Mouse (Mus musculus): ENCODE results near the gene Lgr6. TPM values are rescaled to one million over a fixed set of nuclear protein-coding genes. Genes with fewer than 3 reads are reported as not detected.

Gene Lgr6
- polyA plus RNA-seq, 1 experiment from 2014 or later, result 1.2 TPM

- H3K4me1 ChIP-seq (ENCODE audit: control insufficient read depth, insufficient read depth, low read length), result no peaks in the 10 kb centered on the region
- H3K36me3 ChIP-seq (ENCODE audit: control insufficient read depth, insufficient read depth, low read length), result no peaks in the 10 kb centered on the region
- no peak overlapping the region for H3K27ac ChIP-seq (ENCODE audit: low read length)
- ATAC-seq (ENCODE audit: insufficient read depth, low FRiP score), result no peak
- H3K4me3 ChIP-seq (replicated peaks; ENCODE audit: low read length), result no peak overlapping the region
- H3K9me3 ChIP-seq (replicated peaks; ENCODE audit: control insufficient read depth, low read length), result no peaks in the 10 kb centered on the region
- H3K9ac ChIP-seq (ENCODE audit: low read length), result 0 out of 2 replicates have a peak overlapping the region, but pooled peaks have one; percentile 21
- no peaks in the 10 kb centered on the region; the same call in 1 of the 2 replicates for H3K27me3 ChIP-seq (ENCODE audit: control insufficient read depth, insufficient read depth, low read length)
- no peak overlapping the region for H3K4me2 ChIP-seq (ENCODE audit: low read depth, low read length)
- WGBS, result 30% methylated on average over 8 of the region's 8 CpGs
Observed at GRCm38 (mm10) chr1:134992046-134992645, 112.9 kb downstream of the Lgr6 start.

- H3K4me1 ChIP-seq (ENCODE audit: control insufficient read depth, insufficient read depth, low read length), result no peaks in the 10 kb centered on the region
- no peak overlapping the region for H3K4me3 ChIP-seq (replicated peaks; ENCODE audit: low read length)
- no peaks in the 10 kb centered on the region for H3K9me3 ChIP-seq (replicated peaks; ENCODE audit: control insufficient read depth, low read length)
- H3K4me2 ChIP-seq (ENCODE audit: low read depth, low read length), result no peak overlapping the region
- no peak for ATAC-seq (ENCODE audit: insufficient read depth, low FRiP score)
- H3K9ac ChIP-seq (ENCODE audit: low read length), result no peak overlapping the region
- WGBS, result 8% methylated on average over 7 of the region's 7 CpGs
- H3K27ac ChIP-seq (ENCODE audit: low read length), result no peak overlapping the region
- no peaks in the 10 kb centered on the region for H3K36me3 ChIP-seq (ENCODE audit: control insufficient read depth, insufficient read depth, low read length)
- no peaks in the 10 kb centered on the region; the same call in 1 of the 2 replicates for H3K27me3 ChIP-seq (ENCODE audit: control insufficient read depth, insufficient read depth, low read length)
Observed at GRCm38 (mm10) chr1:134989372-134989771, 115.7 kb downstream of the Lgr6 start.

GRCm38 (mm10) chr1:134987962-134988341, 117.1 kb downstream of the Lgr6 start:
- WGBS, result 10% methylated on average over 14 of the region's 14 CpGs
- Histone ChIP-seq H3K4me1 (ENCODE audit: control insufficient read depth, insufficient read depth, low read length) (no peaks in the 10 kb centered on the region), H3K9ac (ENCODE audit: low read length) (peak overlapping the region; percentile 63), H3K27ac (ENCODE audit: low read length) (no peak overlapping the region), H3K27me3 (ENCODE audit: control insufficient read depth, insufficient read depth, low read length) (no peaks in the 10 kb centered on the region), H3K4me2 (ENCODE audit: low read depth, low read length) (peak overlapping the region; percentile 85), H3K4me3 (replicated peaks; ENCODE audit: low read length) (peak overlapping the region; percentile 42), H3K9me3 (replicated peaks; ENCODE audit: control insufficient read depth, low read length) (no peaks in the 10 kb centered on the region), H3K36me3 (ENCODE audit: control insufficient read depth, insufficient read depth, low read length) (no peaks in the 10 kb centered on the region)
- no peak for ATAC-seq (ENCODE audit: insufficient read depth, low FRiP score)

GRCm38 (mm10) chr1:134987173-134987961, 117.7 kb downstream of the Lgr6 start:
- Histone ChIP-seq H3K9me3 (replicated peaks; ENCODE audit: control insufficient read depth, low read length) (no peaks in the 10 kb centered on the region), H3K9ac (ENCODE audit: low read length) (peak overlapping the region; percentile 63), H3K36me3 (ENCODE audit: control insufficient read depth, insufficient read depth, low read length) (no peaks in the 10 kb centered on the region), H3K4me2 (ENCODE audit: low read depth, low read length) (peak overlapping the region; percentile 85), H3K4me1 (ENCODE audit: control insufficient read depth, insufficient read depth, low read length) (no peaks in the 10 kb centered on the region), H3K27me3 (ENCODE audit: control insufficient read depth, insufficient read depth, low read length) (no peaks in the 10 kb centered on the region), H3K4me3 (replicated peaks; ENCODE audit: low read length) (peak overlapping the region; percentile 42), H3K27ac (ENCODE audit: low read length) (no peak overlapping the region)
- 29% methylated on average over 48 of the region's 48 CpGs for WGBS
- peak; percentile 55; the same call in 1 of the 2 replicates for ATAC-seq (ENCODE audit: insufficient read depth, low FRiP score)

- no peaks in the 10 kb centered on the region for H3K4me1 ChIP-seq (ENCODE audit: control insufficient read depth, insufficient read depth, low read length)
- no peak for ATAC-seq (ENCODE audit: insufficient read depth, low FRiP score)
- H3K9me3 ChIP-seq (replicated peaks; ENCODE audit: control insufficient read depth, low read length), result no peaks in the 10 kb centered on the region
- no peak overlapping the region for H3K27ac ChIP-seq (ENCODE audit: low read length)
- no peaks in the 10 kb centered on the region for H3K27me3 ChIP-seq (ENCODE audit: control insufficient read depth, insufficient read depth, low read length)
- no peak overlapping the region for H3K4me2 ChIP-seq (ENCODE audit: low read depth, low read length)
- no peak overlapping the region for H3K9ac ChIP-seq (ENCODE audit: low read length)
- H3K36me3 ChIP-seq (ENCODE audit: control insufficient read depth, insufficient read depth, low read length), result peaks cover 9% of the 10 kb centered on the region; the same call in 1 of the 2 replicates
- no peak overlapping the region for H3K4me3 ChIP-seq (replicated peaks; ENCODE audit: low read length)
- whole genome bisulfite sequencing, result 67% methylated on average over 1 of the region's 1 CpGs
Observed at GRCm38 (mm10) chr1:134972920-134973319, 132.2 kb downstream of the Lgr6 start.

GRCm38 (mm10) chr1:134965430-134965829, 139.6 kb downstream of the Lgr6 start:
- ATAC-seq (ENCODE audit: insufficient read depth, low FRiP score), result no peak
- Histone ChIP-seq H3K4me2 (ENCODE audit: low read depth, low read length) (no peak overlapping the region), H3K27ac (ENCODE audit: low read length) (no peak overlapping the region), H3K4me3 (replicated peaks; ENCODE audit: low read length) (no peak overlapping the region), H3K9me3 (replicated peaks; ENCODE audit: control insufficient read depth, low read length) (no peaks in the 10 kb centered on the region), H3K9ac (ENCODE audit: low read length) (no peak overlapping the region), H3K36me3 (ENCODE audit: control insufficient read depth, insufficient read depth, low read length) (peaks cover 9% of the 10 kb centered on the region; the same call in 1 of the 2 replicates), H3K27me3 (ENCODE audit: control insufficient read depth, insufficient read depth, low read length) (no peaks in the 10 kb centered on the region), H3K4me1 (ENCODE audit: control insufficient read depth, insufficient read depth, low read length) (peaks cover 15% of the 10 kb centered on the region)
- WGBS, result 95% methylated on average over 2 of the region's 2 CpGs

GRCm38 (mm10) chr1:134962821-134963220, 142.3 kb downstream of the Lgr6 start:
- no peaks in the 10 kb centered on the region for H3K9me3 ChIP-seq (replicated peaks; ENCODE audit: control insufficient read depth, low read length)
- H3K36me3 ChIP-seq (ENCODE audit: control insufficient read depth, insufficient read depth, low read length), result no peaks in the 10 kb centered on the region
- 2% methylated on average over 11 of the region's 11 CpGs for WGBS
- H3K27ac ChIP-seq (ENCODE audit: low read length), result peak overlapping the region; percentile 34; the same call in 1 of the 2 replicates
- H3K4me3 ChIP-seq (replicated peaks; ENCODE audit: low read length), result peak overlapping the region; percentile 84
- H3K9ac ChIP-seq (ENCODE audit: low read length), result peak overlapping the region; percentile 79
- peaks cover 15% of the 10 kb centered on the region for H3K4me1 ChIP-seq (ENCODE audit: control insufficient read depth, insufficient read depth, low read length)
- peak overlapping the region; percentile 82 for H3K4me2 ChIP-seq (ENCODE audit: low read depth, low read length)
- no peaks in the 10 kb centered on the region for H3K27me3 ChIP-seq (ENCODE audit: control insufficient read depth, insufficient read depth, low read length)
- peak; percentile 69; the same call in 1 of the 2 replicates for ATAC-seq (ENCODE audit: insufficient read depth, low FRiP score)

- Histone ChIP-seq H3K9ac (ENCODE audit: low read length) (peak within 1 kb of the TSS; percentile 79), H3K4me1 (ENCODE audit: control insufficient read depth, insufficient read depth, low read length) (peaks cover 15% of the 10 kb centered on the region), H3K27me3 (ENCODE audit: control insufficient read depth, insufficient read depth, low read length) (no peaks in the 10 kb centered on the region), H3K4me3 (replicated peaks; ENCODE audit: low read length) (peak within 1 kb of the TSS; percentile 84), H3K4me2 (ENCODE audit: low read depth, low read length) (peak within 1 kb of the TSS; percentile 82), H3K36me3 (ENCODE audit: control insufficient read depth, insufficient read depth, low read length) (no peaks in the 10 kb centered on the region), H3K27ac (ENCODE audit: low read length) (peak within 1 kb of the TSS; percentile 34; the same call in 1 of the 2 replicates), H3K9me3 (replicated peaks; ENCODE audit: control insufficient read depth, low read length) (no peaks in the 10 kb centered on the region)
- peak; percentile 100 for ATAC-seq (ENCODE audit: insufficient read depth, low FRiP score)
- 2% methylated on average over 50 of the region's 50 CpGs for WGBS
Observed at GRCm38 (mm10) chr1:134962053-134962803, 142.8 kb downstream of the Lgr6 start, which contains the start of gene Ube2t. Ube2t (plus strand) TSS chr1:134962565.

Data from stomach, embryonic 16.5 days (tissue).